Mouse (Mus musculus) CH12.LX (cell line): ENCODE results near the gene Abca1. TPM values are rescaled to one million over a fixed set of nuclear protein-coding genes. Genes with fewer than 3 reads are reported as not detected.

Experiments
- DNase-seq: peaks from one replicate; pipeline ENCODE4 v3.0.0-alpha.2; 2013; ENCODE audit errors: extremely low read depth
- H3K27ac ChIP-seq: 2 replicates; pipeline ENCODE4 v1.5.1; 2012; ENCODE audit warnings: low read depth, mild to moderate bottlenecking, control low read depth, moderate library complexity; ENCODE audit not compliant: insufficient read depth
- H3K27me3 ChIP-seq: replicated peaks from 2 replicates; pipeline ENCODE3; 2012; ENCODE audit warnings: inconsistent platforms
- H3K36me3 ChIP-seq, 2 experiments: replicated peaks in 1 of 2; 2 replicates each; pipeline versions ENCODE3 to v1.6.1; 2012; ENCODE audit warnings: inconsistent platforms in 1 of 2, low read length in 1 of 2, mild to moderate bottlenecking in 1 of 2, mixed read lengths in 1 of 2, moderate library complexity in 1 of 2; ENCODE audit not compliant: control insufficient read depth in 1 of 2, insufficient read depth in 1 of 2
- H3K4me1 ChIP-seq, 2 experiments: 2 replicates each; pipeline ENCODE4 v1.6.1; 2012; ENCODE audit warnings: inconsistent platforms in 1 of 2, moderate library complexity in 1 of 2; ENCODE audit not compliant: insufficient read depth in 2 of 2, control insufficient read depth in 1 of 2
- H3K4me2 ChIP-seq: 2 replicates; pipeline ENCODE4 v1.6.1; 2012; ENCODE audit warnings: low read depth, mild to moderate bottlenecking, control low read depth; ENCODE audit not compliant: poor library complexity, insufficient read depth, severe bottlenecking
- H3K4me3 ChIP-seq, 3 experiments: fragments of 150-350 bp in 1 of 3; sonication (generic) in 1 of 3; replicated peaks in 1 of 3; 2 replicates each; pipeline versions ENCODE3 to v1.5.1; 2011 to 2012; ENCODE audit warnings: low read depth in 2 of 3, low read length in 2 of 3, mild to moderate bottlenecking in 2 of 3, moderate library complexity in 2 of 3, control low read depth in 1 of 3, improper control_type of control experiment in 1 of 3, inconsistent platforms in 1 of 3, mixed read lengths in 1 of 3; ENCODE audit not compliant: poor library complexity in 1 of 3
- H3K79me2 ChIP-seq: replicated peaks from 2 replicates; pipeline ENCODE4 v1.6.1; 2012; ENCODE audit warnings: mild to moderate bottlenecking, moderate library complexity; ENCODE audit not compliant: control insufficient read depth, poor library complexity, insufficient read depth, severe bottlenecking; ENCODE audit errors: extremely low read depth
- H3K9ac ChIP-seq: 2 replicates; pipeline ENCODE4 v1.6.1; 2012; ENCODE audit warnings: low read depth, mild to moderate bottlenecking, control low read depth, moderate library complexity; ENCODE audit not compliant: insufficient read depth
- H3K9me3 ChIP-seq: replicated peaks from 2 replicates; pipeline ENCODE3; 2012; ENCODE audit warnings: low read length, inconsistent platforms, mixed read lengths
- CHD1 ChIP-seq: IDR thresholded peaks from 2 replicates; pipeline ENCODE4 v1.6.1; 2012; ENCODE audit warnings: low read depth, low read length, improper control_type of control experiment, inconsistent platforms
- CHD2 ChIP-seq: IDR thresholded peaks from 2 replicates; pipeline ENCODE4 v1.6.1; 2011; ENCODE audit warnings: low read length, improper control_type of control experiment
- CTCF ChIP-seq, 2 experiments: IDR thresholded peaks in 1 of 2; conservative IDR thresholded peaks in 1 of 2; 2 replicates each; pipeline ENCODE4 v1.5.1; 2011 to 2012; ENCODE audit warnings: low read depth in 2 of 2, low read length in 2 of 2, improper control_type of control experiment in 1 of 2, inconsistent platforms in 1 of 2, mild to moderate bottlenecking in 1 of 2, moderate library complexity in 1 of 2
- ELF1 ChIP-seq: IDR thresholded peaks from 2 replicates; pipeline ENCODE4 v1.6.1; 2014; ENCODE audit warnings: low read depth, mild to moderate bottlenecking, inconsistent platforms, low read length, improper control_type of control experiment
- EP300 ChIP-seq: IDR thresholded peaks from 2 replicates; pipeline ENCODE4 v1.6.1; 2011; ENCODE audit warnings: low read length, improper control_type of control experiment
- ETS1 ChIP-seq: conservative IDR thresholded peaks from 2 replicates; pipeline ENCODE4 v1.6.1; 2012; ENCODE audit warnings: low read depth, mild to moderate bottlenecking, inconsistent platforms, low read length, improper control_type of control experiment, moderate library complexity
- HCFC1 ChIP-seq: IDR thresholded peaks from 2 replicates; pipeline ENCODE4 v1.6.1; 2012; ENCODE audit warnings: low read depth, mild to moderate bottlenecking, inconsistent platforms, low read length, improper control_type of control experiment
- IRF4 ChIP-seq: IDR thresholded peaks from 2 replicates; pipeline ENCODE4 v1.6.1; 2014; ENCODE audit warnings: low read depth, mild to moderate bottlenecking, inconsistent platforms, low read length, improper control_type of control experiment
- JUN ChIP-seq: IDR thresholded peaks from 2 replicates; pipeline ENCODE4 v1.6.1; 2011; ENCODE audit warnings: low read depth, mild to moderate bottlenecking, low read length, improper control_type of control experiment, moderate library complexity; ENCODE audit not compliant: insufficient read depth
- KAT2A ChIP-seq: IDR thresholded peaks from 2 replicates; pipeline ENCODE4 v1.6.1; 2012; ENCODE audit warnings: low read length, improper control_type of control experiment, inconsistent platforms; ENCODE audit not compliant: insufficient replicate concordance
- MAX ChIP-seq: IDR thresholded peaks from 2 replicates; pipeline ENCODE4 v1.6.1; 2011; ENCODE audit warnings: low read length, improper control_type of control experiment
- MEF2A ChIP-seq: IDR thresholded peaks from 2 replicates; pipeline ENCODE4 v1.6.1; 2014; ENCODE audit warnings: low read depth, mild to moderate bottlenecking, inconsistent platforms, low read length, improper control_type of control experiment, borderline replicate concordance
- MYC ChIP-seq: IDR thresholded peaks from 2 replicates; pipeline ENCODE4 v1.6.1; 2011; ENCODE audit warnings: low read depth, mild to moderate bottlenecking, improper control_type of control experiment, low read length
- NELFE ChIP-seq: IDR thresholded peaks from 2 replicates; pipeline ENCODE4 v1.6.1; 2011; ENCODE audit warnings: low read depth, low read length, improper control_type of control experiment
- NRF1 ChIP-seq: IDR thresholded peaks from 2 replicates; pipeline ENCODE4 v1.6.1; 2014; ENCODE audit warnings: low read depth, mild to moderate bottlenecking, inconsistent platforms, low read length, improper control_type of control experiment, moderate library complexity
- PAX5 ChIP-seq: IDR thresholded peaks from 2 replicates; pipeline ENCODE4 v1.6.1; 2012; ENCODE audit warnings: low read length, inconsistent platforms, mixed read lengths
- POLR2A ChIP-seq: IDR thresholded peaks from 2 replicates; pipeline ENCODE4 v1.6.1; 2011; ENCODE audit warnings: low read depth, mild to moderate bottlenecking, improper control_type of control experiment, low read length
- POLR2AphosphoS2 ChIP-seq: IDR thresholded peaks from 2 replicates; pipeline ENCODE4 v1.6.1; 2011; ENCODE audit warnings: low read depth, low read length, improper control_type of control experiment
- RCOR1 ChIP-seq: conservative IDR thresholded peaks from 2 replicates; pipeline ENCODE4 v1.6.1; 2012; ENCODE audit warnings: low read depth, mild to moderate bottlenecking, inconsistent platforms, low read length, improper control_type of control experiment
- SIN3A ChIP-seq: IDR thresholded peaks from 2 replicates; pipeline ENCODE4 v1.6.1; 2012; ENCODE audit warnings: low read length, improper control_type of control experiment, inconsistent platforms
- SMC3 ChIP-seq: IDR thresholded peaks from 2 replicates; pipeline ENCODE4 v1.6.1; 2011; ENCODE audit warnings: low read depth, low read length, improper control_type of control experiment
- TBP ChIP-seq: conservative IDR thresholded peaks from 2 replicates; pipeline ENCODE4 v1.6.1; 2011; ENCODE audit warnings: low read depth, low read length, improper control_type of control experiment
- USF2 ChIP-seq: conservative IDR thresholded peaks from 2 replicates; pipeline ENCODE4 v1.6.1; 2011; ENCODE audit warnings: low read depth, low read length, improper control_type of control experiment
- ZC3H11A ChIP-seq: IDR thresholded peaks from 2 replicates; pipeline ENCODE4 v1.6.1; 2012; ENCODE audit warnings: low read depth, mild to moderate bottlenecking, inconsistent platforms, low read length, improper control_type of control experiment
- ZMIZ1 ChIP-seq: IDR thresholded peaks from 2 replicates; pipeline ENCODE4 v1.6.1; 2012; ENCODE audit warnings: low read depth, mild to moderate bottlenecking, inconsistent platforms, low read length, improper control_type of control experiment
- ZNF384 ChIP-seq: IDR thresholded peaks from 2 replicates; pipeline ENCODE4 v1.6.1; 2012; ENCODE audit warnings: low read depth, low read length, improper control_type of control experiment, inconsistent platforms
- dilution Hi-C: fragments of 300-500 bp; cut with MboI; formaldehyde crosslinking; loops from 2 replicates; pipeline ENCODE4 v1.14.3; 2020; ENCODE audit warnings: low sequenced_read_pairs; ENCODE audit not compliant: extremely low pct_unique_long_range_greater_than_20kb, extremely low pct_ligation_motif_present
- in situ Hi-C: fragments of 300-500 bp; cut with MboI; formaldehyde crosslinking; loops from 3 replicates; pipeline ENCODE4 v1.14.3; 2019; ENCODE audit warnings: low sequenced_read_pairs, low pct_ligation_motif_present, low pct_unique_long_range_greater_than_20kb, mixed read lengths
- polyA plus RNA-seq: library from polyadenylated mRNA; unstranded; fragments of >175 nt; gene quantifications from 2 replicates; pipeline ENCODE4 v1.2.1, GENCODE M21; 2012; ENCODE audit warnings: low read depth; ENCODE audit not compliant: insufficient read length
- total RNA-seq, 2 experiments: library from RNA; depleted of rRNA; stranded (reverse); fragments of 300-350 nt in 1 of 2; fragments of >200 nt in 1 of 2; gene quantifications; 2 replicates each; pipeline ENCODE4 v1.2.3; 2012 to 2014

Gene Abca1
- total and polyA plus RNA-seq, 3 experiments, result 0.13 to 0.46 (median 0.35) TPM

DNA sequence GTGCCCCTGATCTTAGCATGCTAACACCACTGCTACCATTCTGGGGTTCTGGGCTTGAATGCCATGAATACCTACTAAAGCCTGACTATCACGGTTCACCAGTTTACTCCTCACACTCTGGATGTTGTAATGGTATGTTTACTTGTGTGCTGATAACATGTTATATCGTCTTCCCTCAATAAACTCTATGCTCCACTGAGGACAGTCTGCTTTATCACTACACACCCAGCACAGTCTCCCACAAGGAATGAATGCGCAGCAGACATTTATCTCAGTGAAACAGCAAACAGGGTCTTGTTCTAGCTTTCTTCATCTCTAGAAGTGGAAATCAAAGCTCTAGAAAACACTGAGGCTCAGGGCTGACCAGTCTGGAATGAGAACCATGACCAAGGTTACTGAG lies 20.7 kb downstream of the Abca1 start:
- Histone ChIP-seq H3K27ac (no peak overlapping the region), H3K9ac (no peak overlapping the region), H3K79me2 (no peaks in the 10 kb centered on the region), H3K4me1 (peaks cover 0 to 1% of the 10 kb centered on the region in 2 experiments; a peak in 2 of 4 replicates), H3K27me3 (no peaks in the 10 kb centered on the region), H3K9me3 (no peaks in the 10 kb centered on the region), H3K4me2 (no peak overlapping the region), H3K4me3 (no peak overlapping the region), H3K36me3 (no peaks in the 10 kb centered on the region)
- dilution Hi-C loops, result no loop called here
- no peak for DNase-seq
- in situ Hi-C loops, result no loop called here
- TF ChIP-seq ELF1 (no peak), POLR2A (no peak), CHD2 (no peak), SMC3 (no peak), ZC3H11A (no peak), CHD1 (no peak), HCFC1 (no peak), CTCF (conservative IDR thresholded peaks at IDR 0.05 in 1 of 2, IDR thresholded peaks at IDR 0.05 in 1 of 2; ENCODE audit: low read depth in 2 of 2, low read length in 2 of 2) (no peak), IRF4 (no peak), MEF2A (no peak), JUN (no peak), ZNF384 (no peak), KAT2A (no peak)

DNA sequence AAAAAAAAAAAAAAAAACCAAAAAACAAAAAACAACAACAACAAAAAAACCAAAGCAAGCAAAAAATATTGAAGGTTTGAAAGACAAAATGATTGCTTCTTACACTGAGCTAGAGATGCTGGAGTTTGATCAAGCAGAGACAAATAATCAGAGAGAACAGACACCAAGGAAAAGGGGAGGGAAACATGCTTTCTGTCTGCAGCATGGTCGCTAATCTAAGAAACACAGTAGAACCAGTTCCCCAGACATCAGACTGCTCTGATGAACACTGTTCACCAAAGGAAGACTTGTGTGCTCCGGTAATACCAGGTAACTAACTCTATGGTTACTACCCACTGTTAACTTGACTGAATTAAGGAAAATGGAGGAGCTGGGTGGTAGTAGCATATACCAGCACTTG lies 22.6 kb downstream of the Abca1 start:
- no peaks in the 10 kb centered on the region for H3K27me3 ChIP-seq
- TF ChIP-seq MEF2A (no peak), ELF1 (no peak), ZMIZ1 (no peak), ETS1 (no peak), PAX5 (no peak), SIN3A (no peak), MAX (no peak), EP300 (no peak), RCOR1 (no peak), USF2 (no peak), IRF4 (no peak), CTCF (conservative IDR thresholded peaks at IDR 0.05 in 1 of 2, IDR thresholded peaks at IDR 0.05 in 1 of 2; ENCODE audit: low read depth in 2 of 2, low read length in 2 of 2) (no peak), TBP (no peak), JUN (no peak), POLR2AphosphoS2 (no peak), NRF1 (no peak), MYC (no peak), NELFE (no peak)
- TF ChIP-seq, all 38 proteins: peak for 0
- no peak overlapping the region for H3K4me2 ChIP-seq
- H3K79me2 ChIP-seq, result no peaks in the 10 kb centered on the region
- in situ Hi-C loops, result no loop called here
- no peak overlapping the region for H3K27ac ChIP-seq
- peaks cover 0 to 12% of the 10 kb centered on the region in 2 experiments; a peak in 2 of 4 replicates for H3K4me1 ChIP-seq
- H3K36me3 ChIP-seq, result no peaks in the 10 kb centered on the region
- no peak overlapping the region for H3K4me3 ChIP-seq
- dilution Hi-C loops, result no loop called here
- no peaks in the 10 kb centered on the region for H3K9me3 ChIP-seq
- no peak overlapping the region for H3K9ac ChIP-seq
- no peak for DNase-seq
